22 mouse cellular contexts compared by ENCODE assay signal in genomic region chr14:38703894-38704293, GRCm38 (mm10).
A peak's percentile ranks its signal among the peaks of the same experiment; 100 is the strongest.
DNase-seq lines count a peak whose midpoint lies in the region; ATAC-seq and TF ChIP-seq lines count a peak whose summit lies in the region.
"Had no signal": no experiment of that assay in that cellular context is flagged by ENCODE, and none has a peak within 500 bp of the region (broad histone marks: within the 10 kb centered on the region; RNA-seq: fewer than 3 reads in every experiment).

No protein-coding gene starts in this region.

- ATAC-seq in hindbrain, embryonic 16.5 days, result peak; percentile 50; the same call in 1 of the 2 replicates
- no peak for ATAC-seq in hindbrain, embryonic 14.5 days (ENCODE audit: low FRiP score)
- ATAC-seq in midbrain, embryonic 12.5 days (ENCODE audit: low FRiP score, low read depth), result peak; percentile 55
- ATAC-seq: intestine, embryonic 16.5 days had no signal

- DNase-seq in embryo, embryonic 10 days (ENCODE audit: low spot score), result peak; percentile 10
- no peak for DNase-seq in embryo, embryonic 9.5 days (ENCODE audit: extremely low spot score)
- no peak for DNase-seq in hindbrain, embryonic 14.5 days (ENCODE audit: low spot score)
- peak; percentile 43 for DNase-seq in retina, postnatal 1 day
- DNase-seq in heart, adult 2 months, result no peak
- DNase-seq: adrenal gland, postnatal 36 days; cerebellum, adult 8-10 months; gastrocnemius, adult 2 months; heart, postnatal 14 days; layer of hippocampus, postnatal 36 days; liver, embryonic 13.5 days; lung, postnatal 4 days; right cerebral cortex, postnatal 4 days had no signal

- no peak overlapping the region for H3K4me2 ChIP-seq in hindbrain, embryonic 16.5 days (ENCODE audit: low read length)
- H3K4me2 ChIP-seq in hindbrain, embryonic 14.5 days (replicated peaks), result no peak overlapping the region
- no peak overlapping the region; the same call in 1 of the 2 replicates for H3K4me2 ChIP-seq in midbrain, embryonic 12.5 days (replicated peaks)
- H3K4me2 ChIP-seq: heart, embryonic 12.5 days; hindbrain, embryonic 12.5 days; limb, embryonic 13.5 days; liver, embryonic 13.5 days; lung, embryonic 15.5 days had no signal

- H3K27me3 ChIP-seq in hindbrain, embryonic 16.5 days (replicated peaks; ENCODE audit: control insufficient read depth, insufficient read depth, low read length), result no peaks in the 10 kb centered on the region
- H3K27me3 ChIP-seq in hindbrain, embryonic 14.5 days (ENCODE audit: control insufficient read depth, insufficient read depth, low read length), result no peaks in the 10 kb centered on the region
- H3K27me3 ChIP-seq in midbrain, embryonic 12.5 days, result peaks cover 8% of the 10 kb centered on the region
- H3K27me3 ChIP-seq in heart, adult 2 months (ENCODE audit: control insufficient read depth, insufficient read depth, low read length), result no peaks in the 10 kb centered on the region
- H3K27me3 ChIP-seq: CH12.LX; heart, embryonic 12.5 days; hindbrain, embryonic 12.5 days; limb, embryonic 13.5 days; liver, embryonic 13.5 days; lung, embryonic 15.5 days had no signal

- no peaks in the 10 kb centered on the region for H3K79me2 ChIP-seq in heart, adult 2 months (replicated peaks; ENCODE audit: control insufficient read depth, insufficient read depth, low read length)

- no peaks in the 10 kb centered on the region for H3K9me3 ChIP-seq in hindbrain, embryonic 16.5 days (ENCODE audit: control insufficient read depth, low read length)
- no peaks in the 10 kb centered on the region for H3K9me3 ChIP-seq in hindbrain, embryonic 14.5 days (ENCODE audit: control insufficient read depth, low read length)
- H3K9me3 ChIP-seq in midbrain, embryonic 12.5 days, result no peaks in the 10 kb centered on the region
- H3K9me3 ChIP-seq: heart, embryonic 12.5 days; hindbrain, embryonic 12.5 days; limb, embryonic 13.5 days; liver, embryonic 13.5 days; lung, embryonic 15.5 days had no signal

- intact Hi-C loops in heart, adult 2 months (cut with DNase I), result no loop called here

- H3K27ac ChIP-seq in hindbrain, embryonic 16.5 days (ENCODE audit: low read depth, low read length), result no peak overlapping the region
- no peak overlapping the region for H3K27ac ChIP-seq in hindbrain, embryonic 14.5 days
- no peak overlapping the region for H3K27ac ChIP-seq in midbrain, embryonic 12.5 days (replicated peaks)
- no peak overlapping the region for H3K27ac ChIP-seq in heart, adult 2 months
- H3K27ac ChIP-seq: gastrocnemius, adult 2 months; hindbrain, embryonic 12.5 days; kidney, postnatal 0 days; limb, embryonic 13.5 days; liver, embryonic 13.5 days; lung, embryonic 15.5 days had no signal

- 18% methylated on average over 4 of the region's 4 CpGs for WGBS in hindbrain, embryonic 16.5 days
- 28% methylated on average over 4 of the region's 4 CpGs for WGBS in hindbrain, embryonic 14.5 days
- 10% methylated on average over 4 of the region's 4 CpGs for WGBS in midbrain, embryonic 12.5 days
- WGBS in heart, adult 2 months, result 49% methylated on average over 4 of the region's 4 CpGs

- H3K36me3 ChIP-seq in hindbrain, embryonic 16.5 days (ENCODE audit: control insufficient read depth, insufficient read depth, low read length), result no peaks in the 10 kb centered on the region
- H3K36me3 ChIP-seq in hindbrain, embryonic 14.5 days (replicated peaks; ENCODE audit: control insufficient read depth, insufficient read depth), result no peaks in the 10 kb centered on the region
- H3K36me3 ChIP-seq in midbrain, embryonic 12.5 days, result no peaks in the 10 kb centered on the region
- H3K36me3 ChIP-seq in heart, adult 2 months (ENCODE audit: control insufficient read depth, insufficient read depth, low read length), result no peaks in the 10 kb centered on the region
- H3K36me3 ChIP-seq: heart, embryonic 12.5 days; hindbrain, embryonic 12.5 days; limb, embryonic 13.5 days; liver, embryonic 13.5 days; lung, embryonic 15.5 days had no signal

- no peak overlapping the region for H3K4me3 ChIP-seq in hindbrain, embryonic 16.5 days (ENCODE audit: low read length)
- no peak overlapping the region for H3K4me3 ChIP-seq in hindbrain, embryonic 14.5 days (replicated peaks; ENCODE audit: low read length)
- no peak overlapping the region for H3K4me3 ChIP-seq in midbrain, embryonic 12.5 days
- H3K4me3 ChIP-seq in heart, adult 2 months, result no peak overlapping the region
- H3K4me3 ChIP-seq: gastrocnemius, adult 2 months; heart, embryonic 12.5 days; hindbrain, embryonic 12.5 days; limb, embryonic 13.5 days; liver, embryonic 13.5 days; lung, embryonic 15.5 days had no signal

- no peak for TF ChIP-seq CTCF in heart, adult 2 months (IDR thresholded peaks at IDR 0.05)

- peaks cover 3% of the 10 kb centered on the region; the same call in 1 of the 2 replicates for H3K4me1 ChIP-seq in hindbrain, embryonic 16.5 days (ENCODE audit: control insufficient read depth, insufficient read depth, low read depth, low read length)
- 0 out of 2 replicates have a peak, but pooled peaks cover 11% of the 10 kb centered on the region for H3K4me1 ChIP-seq in hindbrain, embryonic 14.5 days (replicated peaks; ENCODE audit: control insufficient read depth, insufficient read depth, low read length)
- H3K4me1 ChIP-seq in midbrain, embryonic 12.5 days, result peaks cover 8% of the 10 kb centered on the region
- H3K4me1 ChIP-seq in heart, adult 2 months (ENCODE audit: control insufficient read depth, insufficient read depth, low read length), result no peaks in the 10 kb centered on the region
- H3K4me1 ChIP-seq: heart, embryonic 12.5 days; hindbrain, embryonic 12.5 days; limb, embryonic 13.5 days; liver, embryonic 13.5 days; lung, embryonic 15.5 days had no signal

- no peak for TF ChIP-seq EP300 in heart, adult 2 months (IDR thresholded peaks at IDR 0.05; ENCODE audit: insufficient read depth, low read depth, low read length)

- H3K9ac ChIP-seq in hindbrain, embryonic 16.5 days (ENCODE audit: low read depth, low read length), result no peak overlapping the region
- H3K9ac ChIP-seq in hindbrain, embryonic 14.5 days, result no peak overlapping the region
- no peak overlapping the region for H3K9ac ChIP-seq in midbrain, embryonic 12.5 days (replicated peaks)
- no peak overlapping the region for H3K9ac ChIP-seq in heart, adult 2 months (ENCODE audit: low read depth, low read length)
- H3K9ac ChIP-seq: heart, embryonic 12.5 days; hindbrain, embryonic 12.5 days; limb, embryonic 13.5 days; liver, embryonic 13.5 days; lung, embryonic 15.5 days had no signal

- no peak for TF ChIP-seq POLR2A in heart, adult 2 months (IDR thresholded peaks at IDR 0.05; ENCODE audit: insufficient read depth, low read depth, low read length)

Comparison
In these comparisons a context has a peak if more than half of its experiments do, and no peak if none do; other contexts are left out.
1. DNase-seq: peak in embryo, embryonic 10 days (single experiment) and retina, postnatal 1 day (single experiment); none in embryo, embryonic 9.5 days (single experiment), hindbrain, embryonic 14.5 days (single experiment) and heart, adult 2 months (0 of 2).